Mouse (Mus musculus) kidney, adult 2 months (tissue): Measurements from ENCODE around the gene Myod1.

Experiments used
- CTCF ChIP-seq: fragments of 200-500 bp; conservative IDR thresholded peaks from 2 replicates; pipeline ENCODE4 v1.5.1; 2011; ENCODE audit warnings: low read depth, mild to moderate bottlenecking, control low read depth, low read length, moderate library complexity, mixed read lengths; ENCODE audit not compliant: insufficient read depth, insufficient read length
- POLR2A ChIP-seq: fragments of 200-500 bp; IDR thresholded peaks from one replicate; pipeline ENCODE4 v1.6.1; 2011; ENCODE audit warnings: low read depth, low read length, control low read depth

- no peak for TF ChIP-seq POLR2A
- no peak for TF ChIP-seq CTCF
Measured at GRCm38 (mm10) chr7:46396231-46396927, 20.1 kb downstream of the Myod1 start, which contains the start of gene Kcnc1.
